Mouse (Mus musculus): ENCODE data around the gene Cnn3.
A peak's percentile ranks its signal among the peaks of the same experiment; 100 is the strongest.

The Cnn3 gene

DNA sequence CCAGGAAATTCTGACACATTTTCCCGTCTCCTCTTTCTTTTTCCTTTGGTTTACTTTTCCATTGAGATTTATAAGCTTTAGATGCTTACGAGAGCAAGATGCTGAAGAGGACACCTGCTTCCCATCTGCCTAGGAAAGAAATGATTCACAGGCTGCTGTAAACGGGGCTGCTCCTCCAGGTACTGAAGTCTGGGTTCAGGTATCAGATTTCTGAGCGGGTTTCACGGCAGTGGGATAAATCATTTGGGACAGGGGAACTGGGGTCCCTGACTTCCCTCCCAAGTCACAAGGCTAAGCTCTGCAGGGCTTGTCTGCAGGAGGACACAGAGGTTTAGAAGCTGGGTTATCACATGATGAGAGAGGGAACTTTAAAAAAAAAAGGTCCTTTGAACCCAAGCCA, 65.7 kb downstream of the Cnn3 start:
- DNase-seq (ENCODE audit: low read depth): no peak

DNA sequence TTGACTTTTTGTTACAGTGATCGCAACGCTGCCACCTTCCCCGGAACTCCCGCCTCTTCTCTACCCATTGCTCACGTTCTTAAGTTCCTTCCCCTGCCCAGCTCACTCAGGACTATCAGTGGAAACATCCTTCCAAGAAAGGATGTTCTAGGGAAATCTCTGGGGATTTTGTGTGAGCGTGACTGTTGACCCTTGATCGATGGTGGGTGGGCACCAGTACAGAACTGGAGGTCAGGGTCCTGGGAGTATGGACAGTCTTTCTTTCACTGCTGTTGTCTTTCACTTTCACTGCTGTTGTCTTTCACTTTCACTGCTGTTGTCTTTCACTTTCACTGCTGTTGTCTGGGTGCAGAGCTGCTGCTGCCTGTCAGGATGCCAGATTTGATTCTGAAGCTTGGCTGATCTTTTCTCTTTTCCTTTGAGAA, 67.7 kb downstream of the Cnn3 start:
- DNase-seq (ENCODE audit: low read depth): peak; percentile 64

DNA sequence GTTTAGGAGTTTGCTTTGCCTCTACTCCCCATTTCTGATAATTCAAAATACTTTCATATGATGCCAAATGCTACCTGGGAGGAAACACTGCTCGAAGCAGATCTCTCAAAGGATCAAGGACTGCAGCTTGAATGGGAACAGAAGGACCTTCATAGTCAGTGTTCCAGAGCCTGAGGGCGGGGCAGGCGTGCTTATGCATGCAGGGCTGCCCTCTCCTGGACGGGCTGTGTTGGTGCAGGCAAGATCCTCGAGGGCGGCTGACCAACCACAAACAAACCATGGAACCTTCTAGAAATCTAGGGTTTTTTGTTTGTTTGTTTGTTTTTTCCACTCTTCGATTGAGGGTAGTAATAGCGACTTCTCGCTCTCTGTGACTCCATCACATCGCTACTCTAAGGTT, 73.9 kb downstream of the Cnn3 start:
- DNase-seq (ENCODE audit: low read depth): peak; percentile 92

DNA sequence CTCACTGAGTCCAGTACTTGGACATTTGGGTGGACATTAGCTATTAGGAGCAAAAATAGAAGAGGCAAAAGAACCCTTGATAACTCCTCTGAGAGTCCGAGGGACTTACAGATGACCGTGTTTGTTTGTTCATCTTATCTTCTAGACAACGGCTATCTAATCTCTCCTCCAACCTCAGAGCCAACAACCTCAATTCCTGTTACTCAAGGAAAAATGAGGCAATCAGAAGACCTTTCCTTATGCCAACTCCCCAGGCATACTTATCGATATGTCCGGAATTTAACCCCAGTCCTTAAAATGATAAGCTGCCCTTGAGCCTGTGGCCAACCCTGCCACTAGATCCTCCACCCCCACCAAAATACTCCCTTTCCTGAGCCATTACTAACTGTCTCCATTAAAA, 74.4 kb downstream of the Cnn3 start:
- peak; percentile 25 for DNase-seq (ENCODE audit: low read depth)

DNA sequence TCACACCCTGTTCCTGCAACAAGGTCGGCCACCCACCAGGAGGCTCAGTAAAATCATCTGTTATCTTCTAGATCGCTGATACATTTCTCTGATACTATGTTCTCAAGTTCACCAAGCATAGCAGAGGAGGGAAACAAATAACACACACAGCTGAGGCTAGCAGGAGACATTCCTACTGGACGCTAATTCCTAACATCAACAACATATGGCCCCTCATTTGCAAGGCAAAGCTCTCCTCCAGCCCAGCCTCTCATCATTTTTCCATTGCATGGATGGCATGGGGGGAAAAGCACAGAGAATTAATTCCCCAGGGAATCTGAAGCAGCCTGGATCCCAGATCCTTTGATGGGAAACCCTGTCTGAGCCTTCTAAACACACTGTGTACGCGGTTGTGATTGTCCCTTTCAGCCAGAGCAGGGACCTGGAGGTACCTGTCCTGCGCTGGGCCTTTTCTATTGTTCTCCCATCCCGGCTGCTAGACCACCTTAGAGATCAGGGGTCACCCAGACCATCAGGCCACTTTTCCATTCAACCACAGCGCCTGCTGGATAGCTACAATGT, 78.7 kb downstream of the Cnn3 start:
- DNase-seq (ENCODE audit: low read depth): no peak

DNA sequence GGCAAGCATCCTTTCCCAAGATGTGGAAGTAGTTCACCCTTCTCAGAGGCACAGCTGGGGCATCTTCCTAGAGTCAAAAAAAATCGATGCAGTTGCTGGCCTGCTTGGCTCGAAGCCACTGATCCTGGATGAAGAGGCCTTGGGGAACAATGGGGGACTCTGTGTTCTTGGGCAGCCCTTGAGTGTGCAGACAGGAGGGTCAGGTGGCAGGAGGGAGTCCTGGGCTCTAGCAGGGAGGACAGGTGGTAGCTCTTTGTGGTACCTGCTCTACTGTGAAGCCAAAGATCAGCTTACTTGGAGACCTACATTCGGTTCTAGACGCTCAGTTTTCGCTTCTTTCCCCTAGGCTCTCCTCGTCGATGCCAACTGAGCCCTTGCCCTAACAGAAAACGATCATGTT, 79.9 kb downstream of the Cnn3 start:
- DNase-seq (ENCODE audit: low read depth): no peak

DNA sequence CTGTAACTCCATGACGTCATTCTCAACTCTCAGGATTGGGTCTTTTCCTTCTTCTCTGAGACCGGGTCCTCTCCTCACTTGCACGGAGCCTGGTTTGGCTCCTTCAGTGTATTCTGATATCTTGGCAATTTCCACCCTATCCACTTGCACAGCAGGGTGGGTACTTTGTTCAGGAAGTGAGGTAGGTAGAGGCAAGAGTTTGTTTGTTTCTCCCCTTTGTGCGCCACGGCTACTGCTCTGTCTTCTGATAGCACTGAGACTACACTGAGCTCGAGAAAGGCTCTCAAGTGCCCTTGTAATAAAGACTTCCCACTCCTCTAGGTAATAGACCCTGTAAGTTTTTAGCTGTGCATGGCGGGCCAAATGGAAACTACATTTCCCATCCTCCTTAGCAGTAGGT, 80.5 kb downstream of the Cnn3 start:
- no peak for DNase-seq (ENCODE audit: low read depth)

DNA sequence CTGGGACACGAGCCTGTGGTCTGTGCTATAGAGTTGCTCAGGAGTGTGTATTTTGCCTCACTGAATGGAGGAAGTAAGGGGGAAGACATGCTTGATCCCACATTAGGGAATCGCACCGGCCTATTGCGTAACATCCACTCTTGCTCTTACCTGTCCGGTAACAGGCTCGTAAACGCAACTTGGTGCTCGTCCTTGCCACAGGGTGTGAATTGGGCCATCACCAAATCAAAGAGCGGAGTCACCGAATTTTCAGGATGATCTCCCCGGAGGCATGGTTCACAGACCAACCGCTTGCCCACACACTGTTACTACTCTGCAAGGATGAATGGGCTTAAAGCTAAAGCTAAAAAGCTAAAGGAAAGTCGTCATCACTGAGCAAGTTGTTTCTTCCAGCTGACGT, 81.4 kb downstream of the Cnn3 start:
- DNase-seq (ENCODE audit: low read depth): no peak
